Mouse (Mus musculus) embryonic stem cell, embryonic (primary cell): ENCODE data around the gene Slain2.
"Not testable (repeated sequence)": the region's sequence is repeated elsewhere in the genome, so short reads cannot be mapped to it uniquely, and the experiment has no call there.

Experiments
- CTCF ChIA-PET, 4 experiments: fragments of 300-600 bp in 2 of 4; fragments of 350-600 bp in 2 of 4; sonication (Branson Sonifier 250); formaldehyde crosslinking; loops; one replicate each; lab custom pipeline; 2022; ENCODE audit warnings: inconsistent platforms in 2 of 4; lab: Charles Lee
- POLR2A ChIA-PET, 4 experiments: fragments of 300-600 bp in 2 of 4; fragments of 350-600 bp in 2 of 4; sonication (Branson Sonifier 250); formaldehyde crosslinking; loops; one replicate each; lab custom pipeline; 2022; ENCODE audit warnings: antibody characterized with exemption in 4 of 4, inconsistent platforms in 1 of 4; lab: Charles Lee

Gene Slain2

DNA sequence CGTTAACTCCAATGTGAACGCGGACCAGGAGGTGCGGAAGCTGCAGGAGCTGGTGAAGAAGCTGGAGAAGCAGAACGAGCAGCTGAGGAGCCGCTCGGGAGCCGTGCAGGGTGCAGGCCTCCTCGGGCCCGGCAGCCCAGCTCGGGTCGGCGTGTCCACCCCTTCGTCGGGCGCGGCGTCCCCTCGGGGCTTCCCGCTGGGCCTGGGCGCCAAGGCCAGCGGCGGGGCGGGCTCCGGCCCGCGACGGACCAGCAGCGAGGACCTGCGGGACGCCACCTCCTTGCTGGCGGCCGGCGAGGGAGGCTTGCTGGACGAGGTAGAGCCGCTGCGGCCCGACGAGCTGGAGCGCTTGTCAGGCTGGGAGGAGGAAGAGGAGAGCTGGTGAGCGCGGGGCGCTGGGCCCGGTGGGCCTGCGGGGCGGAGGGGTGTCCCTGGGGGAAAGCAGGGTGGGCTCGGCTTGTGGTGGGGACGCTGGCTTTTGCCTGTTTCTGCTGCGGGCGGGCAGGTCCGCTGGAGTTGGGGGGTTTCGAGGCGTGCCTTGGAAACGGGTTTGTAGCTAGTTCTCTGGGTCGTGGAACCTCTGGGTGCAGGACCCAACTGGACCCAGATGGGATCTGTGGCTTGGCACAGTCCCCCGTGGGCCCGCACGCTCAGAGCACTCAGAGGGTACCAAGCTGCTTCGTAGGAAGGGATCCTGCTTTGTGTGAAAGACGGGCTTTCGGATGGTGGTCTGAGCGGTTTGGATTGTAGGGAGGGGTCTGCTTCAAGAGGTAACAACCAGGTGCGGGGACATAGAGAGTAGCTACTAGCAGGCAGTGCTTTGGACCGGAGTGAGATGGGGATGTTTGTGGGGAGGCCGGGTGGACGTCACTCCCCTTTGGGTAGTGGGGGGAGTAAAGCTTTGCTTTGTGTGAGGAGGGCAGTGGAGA lies 793 bp downstream of the Slain2 start:
- ChIA-PET POLR2A (interaction anchor here (0.7 to 16.7 kb wide), 45 partner anchors 9 to 576 kb away, joined by 3 to 284 read pairs (median 4); partner anchors contain the start of genes Fryl (in 2 of the 4), Nfxl1 (in 1 of the 4), Ociad1 (in 1 of the 4) and Slc10a4 (in 1 of the 4)), CTCF (interaction anchor here in 3 of 4 experiments (0.8 to 2.1 kb wide), 10 partner anchors 9 to 58 kb away, joined by 3 to 8 read pairs (median 4); partner anchors contain the start of gene Tec (in 1 of the 3))

DNA sequence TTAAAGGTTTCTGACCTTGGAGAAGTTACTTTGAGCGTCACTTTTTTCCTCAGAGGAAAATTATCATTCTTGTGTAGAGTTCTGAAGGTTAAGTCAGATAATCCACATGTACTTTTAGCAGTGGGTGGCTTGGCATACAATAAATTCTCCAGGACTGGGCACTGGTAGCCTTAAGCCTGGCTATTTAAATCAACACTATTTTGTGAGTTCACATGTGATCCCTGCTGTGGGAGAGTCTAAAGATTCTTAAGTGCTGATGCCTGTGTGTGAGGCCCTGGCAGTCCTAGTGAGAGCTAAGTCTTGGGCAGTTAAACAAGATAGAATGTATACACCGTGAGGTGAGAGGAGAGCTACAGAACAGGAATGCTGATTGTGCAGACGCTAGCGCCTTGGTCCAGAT lies 1.9 kb downstream of the Slain2 start:
- POLR2A ChIA-PET = interaction anchor here in 3 of 4 experiments (0.7 to 16.7 kb wide), 14 partner anchors 10 to 377 kb away, joined by 3 to 284 read pairs (median 27); partner anchors contain the start of genes Ociad1 (in 1 of the 3), Slc10a4 (in 1 of the 3) and Tec (in 1 of the 3)
- CTCF ChIA-PET = interaction anchor here in 1 of 4 experiments (0.5 kb wide), 1 partner anchor 155 kb away, joined by 5 read pairs; no protein-coding TSS in a partner anchor

DNA sequence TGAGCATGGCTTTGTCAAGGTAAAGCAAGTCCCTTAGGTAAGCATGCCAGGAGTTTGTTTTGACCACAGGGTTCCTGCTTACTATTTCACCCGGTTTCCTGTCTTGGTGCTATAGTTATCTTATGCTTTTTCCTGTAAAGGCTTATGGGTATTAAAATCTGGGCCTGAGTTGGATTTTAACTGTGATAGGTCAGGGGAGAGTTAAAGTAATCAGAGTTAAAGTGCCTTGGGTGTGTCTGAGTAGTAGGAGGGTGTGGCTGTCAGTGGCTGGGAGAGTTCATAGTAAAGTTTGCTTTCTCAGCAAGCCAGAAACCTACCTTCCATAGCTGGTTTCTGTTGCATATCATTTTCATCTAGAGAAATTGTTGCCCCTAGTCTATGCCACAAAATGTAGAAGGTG lies 2.7 kb downstream of the Slain2 start:
- ChIA-PET CTCF (interaction anchor here in 1 of 4 experiments (0.5 kb wide), 1 partner anchor 154 kb away, joined by 5 read pairs; no protein-coding TSS in a partner anchor), POLR2A (interaction anchor here in 2 of 4 experiments (0.9 to 16.7 kb wide), 9 partner anchors 9 to 145 kb away, joined by 3 to 284 read pairs (median 25); no protein-coding TSS in a partner anchor)

DNA sequence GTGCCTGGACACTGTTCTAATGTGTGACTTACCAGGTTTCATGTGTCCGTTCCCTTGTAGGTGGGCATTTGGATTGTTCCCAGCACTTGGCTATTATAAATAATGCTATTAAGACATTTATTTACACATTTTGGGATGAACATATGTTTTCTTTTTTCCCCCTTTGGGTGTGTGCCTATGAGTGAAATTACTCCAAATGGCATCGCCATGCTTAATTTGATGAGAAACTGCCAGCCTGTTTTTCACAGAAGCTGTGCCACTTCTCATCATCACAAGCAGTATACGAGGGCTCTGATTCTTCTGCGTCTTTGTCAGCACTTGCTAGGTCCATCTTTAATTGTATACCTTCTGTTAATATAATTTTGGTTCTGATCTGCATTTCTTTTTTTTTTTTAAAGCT lies 6.3 kb downstream of the Slain2 start:
- ChIA-PET CTCF (no interaction called here), POLR2A (interaction anchor here in 1 of 4 experiments (0.9 to 16.7 kb wide), 2 partner anchors 19 to 64 kb away, joined by 3 to 284 read pairs; no protein-coding TSS in a partner anchor)

DNA sequence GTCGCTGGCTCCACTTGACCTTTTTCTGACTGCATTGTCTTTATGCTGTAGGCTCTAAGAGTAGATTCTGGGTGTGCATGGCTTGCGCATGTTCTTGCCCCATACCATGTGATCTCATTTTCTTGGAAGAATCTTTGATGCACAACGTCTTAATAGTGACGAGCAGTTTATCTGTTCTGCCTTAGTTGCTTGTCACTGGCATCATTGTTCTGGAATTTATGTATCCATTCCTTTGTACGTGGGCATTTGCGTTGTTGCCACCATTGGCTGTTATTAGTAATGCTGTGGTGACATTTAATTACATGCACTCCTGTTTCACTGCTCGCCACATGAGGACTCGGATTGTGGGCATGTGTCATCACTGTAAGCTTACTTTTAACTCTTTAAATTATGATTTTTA lies 7.1 kb downstream of the Slain2 start:
- ChIA-PET CTCF (no interaction called here), POLR2A (interaction anchor here in 2 of 4 experiments (0.6 to 16.7 kb wide), 4 partner anchors 10 to 63 kb away, joined by 3 to 284 read pairs (median 3); no protein-coding TSS in a partner anchor)

DNA sequence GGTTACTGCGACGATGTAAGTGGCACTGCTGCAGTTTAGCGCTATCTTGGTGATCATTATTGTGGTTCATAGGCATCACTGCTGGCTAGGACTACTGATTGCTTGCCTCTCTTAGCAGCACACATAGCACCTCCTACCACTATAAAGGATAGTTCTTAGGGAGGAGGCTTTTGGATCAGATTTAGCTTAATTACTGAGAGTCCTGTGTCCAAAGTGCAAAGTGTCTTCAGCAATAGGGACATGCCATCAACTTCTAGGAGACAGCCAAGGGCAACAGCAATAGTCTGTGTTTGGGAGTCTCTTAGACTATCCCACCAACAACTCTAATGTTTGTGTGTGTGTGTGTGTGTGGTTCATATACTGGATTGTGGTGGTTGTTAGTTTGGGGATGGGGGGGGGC lies 8.7 kb downstream of the Slain2 start:
- POLR2A ChIA-PET = interaction anchor here in 2 of 4 experiments (0.6 to 16.7 kb wide), 2 partner anchors 22 to 235 kb away, joined by 3 to 284 read pairs; no protein-coding TSS in a partner anchor
- CTCF ChIA-PET = interaction anchor here in 1 of 4 experiments (1.2 kb wide), 1 partner anchor 9 kb away, joined by 3 read pairs; the partner anchor contains the start of gene Slain2

DNA sequence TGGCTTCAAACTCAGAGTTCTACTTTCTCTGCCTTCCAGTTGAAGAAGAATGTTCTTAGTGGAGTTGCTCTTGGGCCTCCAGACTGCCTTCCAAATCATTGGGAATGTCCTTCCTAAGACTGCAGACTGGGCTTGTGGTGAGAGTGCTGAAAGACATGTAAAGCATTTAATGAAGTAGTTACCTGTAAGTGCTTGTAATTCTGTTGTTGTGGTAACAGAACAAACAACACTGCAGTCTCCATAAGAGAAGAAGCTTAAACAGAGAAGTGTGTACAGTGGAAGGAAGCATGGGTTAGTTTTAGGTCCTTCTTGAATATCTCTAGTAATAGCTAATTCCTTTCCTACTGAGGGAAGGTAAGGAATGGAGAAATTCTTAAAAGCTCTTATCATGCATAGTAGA lies 13.0 kb downstream of the Slain2 start:
- CTCF ChIA-PET = interaction anchor here in 1 of 4 experiments (1.1 kb wide), 1 partner anchor 35 kb away, joined by 3 read pairs; no protein-coding TSS in a partner anchor

DNA sequence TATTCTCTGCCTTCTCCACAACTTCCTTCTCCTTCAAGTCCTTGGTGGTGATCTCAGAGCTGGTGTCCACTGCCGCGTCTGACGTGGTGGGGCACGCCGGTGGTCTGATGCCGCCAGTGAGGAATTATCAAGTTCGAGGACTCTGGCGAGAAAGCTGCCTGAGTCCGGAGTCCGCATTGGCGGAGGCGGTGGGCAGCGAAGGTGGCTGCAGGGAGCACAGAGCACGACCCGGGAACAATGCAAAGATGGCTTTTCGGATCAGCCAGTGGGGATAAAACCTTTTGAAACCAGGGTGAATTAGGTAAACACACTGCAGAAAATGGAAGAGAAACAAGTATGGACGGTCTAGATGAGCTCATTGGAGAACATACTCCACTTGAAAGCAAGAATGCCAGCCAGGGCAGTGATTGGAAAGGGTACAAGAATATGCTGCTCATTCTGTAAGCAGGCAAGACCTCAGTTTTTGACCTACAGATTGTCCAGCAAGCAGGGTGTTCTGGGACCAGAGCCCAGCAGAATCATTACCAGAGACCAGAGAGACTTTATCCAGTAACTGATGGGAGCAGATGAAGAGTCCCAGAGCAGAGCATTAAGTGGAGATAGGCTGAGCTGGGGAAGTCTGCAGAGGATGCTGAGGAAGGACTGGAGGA lies 19.0 kb downstream of the Slain2 start:
- CTCF ChIA-PET = no interaction called here
- POLR2A ChIA-PET = interaction anchor here in 3 of 4 experiments (0.6 to 5.7 kb wide), 12 partner anchors 12 to 131 kb away, joined by 3 to 57 read pairs (median 4); partner anchors contain the start of genes Slain2 (in 2 of the 3) and Tec (in 1 of the 3)

More for the DNA sequence above, 13.0 kb downstream of the Slain2 start:
- POLR2A ChIA-PET = interaction anchor here in 3 of 4 experiments (1.5 to 16.7 kb wide), 4 partner anchors 12 to 26 kb away, joined by 3 to 284 read pairs (median 39); partner anchors contain the start of gene Slain2 (in 2 of the 3)

DNA sequence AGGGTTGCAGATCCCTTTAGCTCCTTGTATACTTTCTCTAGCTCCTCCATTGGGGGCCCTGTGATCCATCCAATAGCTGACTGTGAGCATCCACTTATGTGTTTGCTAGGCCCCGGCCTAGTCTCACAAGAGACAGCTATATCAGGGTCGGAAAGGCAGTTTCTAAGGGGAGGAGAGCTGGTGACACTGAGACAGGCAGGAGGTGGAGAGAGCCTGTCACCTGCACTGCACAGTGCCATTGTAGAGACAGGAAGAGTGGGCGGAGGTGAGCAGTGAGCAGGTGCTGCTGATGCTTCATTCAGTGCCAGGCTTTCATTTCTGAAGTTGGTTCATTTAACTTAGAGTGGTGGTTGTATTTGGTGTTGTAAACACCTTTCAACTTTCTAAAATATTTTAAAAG lies 24.3 kb downstream of the Slain2 start:
- CTCF ChIA-PET, POLR2A ChIA-PET: not testable (repeated sequence)

DNA sequence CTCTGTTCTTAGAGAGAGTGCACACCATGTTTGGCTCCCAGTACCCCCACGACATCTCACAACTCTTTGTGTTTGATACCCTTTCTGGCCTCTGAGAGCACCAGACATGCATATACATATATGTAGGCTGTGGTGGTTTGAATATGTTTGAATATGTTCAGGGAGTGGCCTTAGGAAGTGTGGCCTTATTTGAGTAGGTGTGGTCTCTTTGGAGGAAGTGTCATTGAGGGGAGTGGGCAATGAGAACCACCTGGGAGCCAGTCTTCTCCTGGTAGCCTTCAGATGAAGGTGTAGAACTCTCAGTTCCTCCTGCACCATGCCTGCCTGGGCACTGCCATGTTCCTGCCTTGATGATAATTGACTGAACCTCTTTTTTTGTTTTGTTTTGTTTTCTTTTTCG lies 25.2 kb downstream of the Slain2 start:
- POLR2A ChIA-PET = no interaction called here
- CTCF ChIA-PET = no interaction called here

DNA sequence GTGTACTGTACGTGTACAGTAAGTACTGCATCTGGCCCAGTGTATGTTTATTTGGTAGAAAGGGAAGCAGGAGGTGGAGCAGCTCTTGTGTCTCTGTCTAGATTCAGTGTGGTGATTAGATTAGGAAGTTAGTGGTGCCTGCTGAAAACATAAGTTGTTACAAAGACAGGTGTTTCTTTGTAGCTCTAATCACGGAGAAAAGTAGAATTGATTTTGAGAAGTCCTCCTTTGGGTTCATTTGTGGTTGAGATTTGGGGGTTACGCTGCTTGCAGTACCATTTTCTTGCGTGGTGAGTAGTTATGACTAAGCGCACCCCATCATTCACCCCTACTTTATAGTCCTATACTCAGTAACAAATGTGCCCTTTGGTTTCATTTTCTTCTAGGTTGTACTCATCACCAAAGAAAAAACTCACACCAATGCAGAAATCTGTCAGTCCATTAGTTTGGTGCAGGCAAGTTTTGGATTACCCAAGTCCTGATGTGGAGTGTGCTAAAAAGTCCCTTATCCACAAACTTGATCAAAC lies 26.9 kb downstream of the Slain2 start:
- ChIA-PET CTCF (no interaction called here), POLR2A (interaction anchor here in 1 of 4 experiments (1.5 kb wide), 1 partner anchor 26 kb away, joined by 3 read pairs; no protein-coding TSS in a partner anchor)

DNA sequence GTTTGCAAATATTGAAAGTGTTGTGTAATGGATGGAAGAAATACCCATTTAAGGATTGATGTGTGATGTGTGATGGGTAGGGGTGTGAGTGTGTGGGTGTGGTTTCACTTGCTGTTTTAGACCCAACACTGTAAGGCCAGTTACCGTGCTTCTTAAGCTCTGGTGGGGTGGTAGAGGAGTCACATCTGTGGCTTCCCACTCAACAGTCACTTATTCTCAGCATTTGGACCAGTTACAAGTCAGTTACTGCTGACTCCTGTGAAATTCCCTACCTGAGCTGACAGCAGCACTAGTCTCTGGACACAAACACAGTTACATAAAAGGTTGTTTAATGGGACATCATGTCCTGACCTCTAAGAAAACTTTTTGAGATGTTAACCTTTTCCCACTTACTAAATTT lies 34.0 kb downstream of the Slain2 start:
- ChIA-PET POLR2A (interaction anchor here in 1 of 4 experiments (1.0 to 1.8 kb wide), 2 partner anchors 15 to 174 kb away, joined by 3 to 5 read pairs; no protein-coding TSS in a partner anchor), CTCF (no interaction called here)

DNA sequence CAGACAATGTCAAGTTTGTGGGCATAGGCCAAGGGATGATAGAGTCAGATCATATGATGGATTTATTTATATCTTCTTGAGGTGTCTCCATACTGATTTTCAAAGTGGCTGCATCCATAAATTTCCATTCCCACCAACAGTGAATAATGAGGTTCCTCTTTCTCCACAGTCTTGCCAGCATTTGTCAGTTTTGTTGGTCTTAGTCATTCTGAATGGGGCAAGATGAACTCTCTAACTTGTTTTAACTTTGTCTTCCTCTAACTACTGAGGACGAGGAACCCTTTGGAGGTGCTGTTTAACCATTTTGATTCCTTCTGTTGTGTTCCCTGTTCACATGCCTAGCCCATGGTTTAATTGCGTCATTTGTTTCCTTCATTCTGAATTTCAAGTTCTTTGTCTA lies 36.1 kb downstream of the Slain2 start:
- POLR2A ChIA-PET = interaction anchor here in 1 of 4 experiments (1.3 to 1.4 kb wide), 2 partner anchors 34 to 132 kb away, joined by 3 read pairs; no protein-coding TSS in a partner anchor
- CTCF ChIA-PET = interaction anchor here in 2 of 4 experiments (0.6 to 1.1 kb wide), 2 partner anchors 34 to 121 kb away, joined by 3 to 5 read pairs; no protein-coding TSS in a partner anchor

DNA sequence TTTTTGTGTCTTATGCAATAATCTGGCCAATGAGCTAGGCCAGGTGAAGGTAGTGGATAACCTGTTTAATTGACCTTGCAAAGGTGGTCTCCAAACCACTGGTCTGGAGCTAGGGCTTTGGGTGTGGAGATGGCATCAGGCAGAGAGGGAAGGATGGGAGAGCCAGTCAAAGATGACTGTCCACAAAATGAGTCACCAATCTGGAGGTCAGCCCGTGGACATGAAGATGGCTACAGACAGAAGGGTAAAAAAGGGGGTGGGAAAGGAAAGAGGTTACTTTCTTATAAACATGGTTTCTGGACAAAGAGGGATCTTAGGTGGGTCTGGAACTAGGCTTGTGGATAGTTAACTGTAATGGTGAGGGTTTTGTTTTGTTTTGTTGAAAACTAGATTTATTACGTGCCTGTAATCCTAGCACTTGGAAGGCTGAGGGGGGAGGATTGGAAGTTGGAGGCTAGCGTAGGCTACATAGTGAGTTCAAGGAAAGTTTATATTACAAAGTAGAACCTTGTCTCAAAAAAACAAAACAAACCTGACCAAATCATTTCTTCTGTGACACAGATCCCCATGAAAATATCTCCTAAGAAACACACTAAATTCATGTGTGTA lies 40.0 kb downstream of the Slain2 start:
- ChIA-PET POLR2A (interaction anchor here in 2 of 4 experiments (0.5 to 2.1 kb wide), 2 partner anchors 11 to 395 kb away, joined by 3 to 4 read pairs; partner anchors contain the start of gene Nfxl1 (in 1 of the 2)), CTCF (no interaction called here)

DNA sequence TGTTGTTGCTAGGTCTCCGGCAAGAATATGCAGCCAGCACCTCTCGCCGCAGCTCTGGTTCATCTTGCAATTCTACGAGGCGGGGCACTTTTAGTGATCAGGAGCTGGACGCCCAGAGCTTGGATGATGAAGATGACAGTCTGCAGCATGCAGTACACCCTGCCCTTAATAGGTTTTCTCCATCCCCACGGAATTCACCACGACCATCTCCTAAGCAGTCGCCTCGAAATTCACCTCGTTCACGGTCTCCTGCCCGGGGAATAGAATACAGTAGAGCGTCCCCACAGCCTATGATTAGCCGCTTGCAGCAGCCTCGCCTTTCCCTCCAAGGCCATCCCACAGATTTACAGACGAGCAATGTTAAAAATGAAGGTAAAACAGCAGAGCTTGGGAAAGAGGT lies 43.2 kb downstream of the Slain2 start:
- ChIA-PET POLR2A (interaction anchor here in 1 of 4 experiments (2.1 kb wide), 1 partner anchor 15 kb away, joined by 5 read pairs; no protein-coding TSS in a partner anchor), CTCF (no interaction called here)

DNA sequence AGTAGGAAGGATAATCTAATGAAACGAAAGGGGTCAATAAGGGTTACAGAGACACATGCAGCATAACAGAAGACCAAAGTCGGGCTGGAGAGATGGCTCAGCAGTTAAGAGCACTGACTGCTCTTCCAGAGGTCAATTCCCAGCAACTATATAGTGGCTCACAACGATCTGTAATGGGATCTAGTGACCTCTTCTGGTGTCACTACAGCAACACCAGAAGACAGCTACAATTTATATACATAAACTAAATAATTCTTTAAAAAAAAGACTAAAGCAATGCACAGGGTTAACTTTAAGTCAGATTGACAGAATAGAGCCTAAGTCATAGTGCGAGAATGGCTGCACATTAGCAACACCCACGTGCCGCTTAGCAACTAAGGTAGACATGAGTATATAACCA lies 46.0 kb downstream of the Slain2 start:
- ChIA-PET POLR2A (interaction anchor here in 2 of 4 experiments (0.7 to 1.3 kb wide), 2 partner anchors 46 to 92 kb away, joined by 3 read pairs; partner anchors contain the start of genes Slain2 (in 1 of the 2) and Tec (in 1 of the 2)), CTCF (no interaction called here)

DNA sequence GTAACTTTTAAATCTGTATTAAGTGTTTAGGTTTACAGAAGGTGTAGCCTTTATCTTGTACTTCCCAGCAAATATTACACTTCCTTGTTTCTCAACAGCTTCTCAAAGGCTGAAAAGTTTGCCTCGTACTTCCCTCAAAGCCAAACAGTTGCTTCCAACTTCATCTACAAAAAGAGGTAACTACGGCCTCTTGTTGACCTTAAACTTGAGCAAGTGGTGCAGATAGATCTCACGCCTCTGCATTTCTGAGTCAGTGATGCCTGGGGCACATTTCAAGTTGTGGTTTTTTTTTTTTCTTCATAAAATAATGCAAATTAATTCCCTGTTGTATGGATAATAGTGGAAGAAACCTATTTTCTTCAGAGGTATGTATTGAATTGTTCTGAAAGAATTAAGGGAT lies 51.6 kb downstream of the Slain2 start:
- POLR2A ChIA-PET = no interaction called here
- CTCF ChIA-PET = interaction anchor here in 2 of 4 experiments (0.5 to 1.0 kb wide), 2 partner anchors 18 to 291 kb away, joined by 3 read pairs; no protein-coding TSS in a partner anchor
